Mouse (Mus musculus) lung, postnatal 0 days (tissue): Measurements from ENCODE around the gene Coq2. TPM values are rescaled to one million over a fixed set of nuclear protein-coding genes. Genes with fewer than 3 reads are reported as not detected.

Source experiments
- ATAC-seq: fragments of 200-750 bp; cut with Nextera tagmentation; 2 replicates; pipeline ENCODE4 v1.8.0; 2017; ENCODE audit warnings: moderate library complexity
- DNase-seq: peaks from one replicate; pipeline ENCODE4 v3.0.0-alpha.2; 2016; ENCODE audit warnings: low spot score
- H3K27ac ChIP-seq: fragments of 300-500 bp; sonication (generic); 2 replicates; pipeline ENCODE4 v1.5.1; 2014; ENCODE audit warnings: antibody characterized with exemption, mild to moderate bottlenecking, low read length, mixed read lengths
- H3K27me3 ChIP-seq: fragments of 300-500 bp; sonication (generic); replicated peaks from 2 replicates; pipeline ENCODE4 v1.6.1; 2014; ENCODE audit warnings: low read length, mixed read lengths; ENCODE audit not compliant: insufficient read depth
- H3K36me3 ChIP-seq: fragments of 300-500 bp; sonication (generic); 2 replicates; pipeline ENCODE4 v1.6.1; 2014; ENCODE audit warnings: low read length, mixed read lengths; ENCODE audit not compliant: insufficient read depth
- H3K4me1 ChIP-seq: fragments of 300-500 bp; sonication (generic); 2 replicates; pipeline ENCODE4 v1.6.1; 2014; ENCODE audit warnings: antibody characterized with exemption, low read depth, low read length, mixed read lengths; ENCODE audit not compliant: insufficient read depth
- H3K4me2 ChIP-seq: fragments of 300-500 bp; sonication (generic); replicated peaks from 2 replicates; pipeline ENCODE4 v1.6.1; 2014; ENCODE audit warnings: low read depth, mild to moderate bottlenecking, low read length, moderate library complexity, mixed read lengths
- H3K4me3 ChIP-seq: fragments of 300-500 bp; sonication (generic); 2 replicates; pipeline ENCODE4 v1.5.1; 2014; ENCODE audit warnings: low read depth, low read length
- H3K9ac ChIP-seq: fragments of 300-500 bp; sonication (generic); replicated peaks from 2 replicates; pipeline ENCODE4 v1.6.1; 2014; ENCODE audit warnings: low read depth, mild to moderate bottlenecking
- H3K9me3 ChIP-seq: fragments of 300-500 bp; sonication (generic); 2 replicates; pipeline ENCODE4 v1.6.1; 2016; ENCODE audit warnings: low read length, mixed read lengths
- CTCF ChIP-seq: IDR thresholded peaks from 2 replicates; pipeline ENCODE4 v1.5.1; 2016; ENCODE audit warnings: antibody characterized with exemption, mild to moderate bottlenecking
- EP300 ChIP-seq: IDR thresholded peaks from 2 replicates; pipeline ENCODE4 v1.6.1; 2016; ENCODE audit warnings: antibody characterized with exemption, mild to moderate bottlenecking, control low read depth
- WGBS: fragments of 180-500 bp; shearing (Covaris S2); extraction: QIAGEN DNeasy Blood & Tissue Kit; methylation state at CpG from one replicate; pipeline ENCODE4 v1.1.7; 2014; 5-methylcytosine and 5-hydroxymethylcytosine counted together
- polyA plus RNA-seq: library from polyadenylated mRNA; unstranded; fragments of >200 nt; fragmentation: Nextera tagmentation; extraction: Ambion mirVana; gene quantifications from 2 replicates; pipeline ENCODE4 v1.2.1, GENCODE M21; 2015

Coq2 gene
- polyA plus RNA-seq, 1 experiment from 2014 or later, result 34.3 TPM

GRCm38 (mm10) chr5:100666965-100667364 lies 8.0 kb downstream of the Coq2 start:
- H3K9ac ChIP-seq, result no peak overlapping the region
- no peaks in the 10 kb centered on the region for H3K4me1 ChIP-seq
- no peak for TF ChIP-seq EP300
- no peak for TF ChIP-seq CTCF
- DNase-seq, result no peak
- H3K4me3 ChIP-seq, result no peak overlapping the region
- ATAC-seq, result no peak
- no peak overlapping the region for H3K4me2 ChIP-seq
- H3K9me3 ChIP-seq, result no peaks in the 10 kb centered on the region
- H3K27ac ChIP-seq, result no peak overlapping the region
- H3K36me3 ChIP-seq, result 0 out of 2 replicates have a peak, but pooled peaks cover 3% of the 10 kb centered on the region
- WGBS, result 75% methylated on average over 1 of the region's 1 CpGs
- no peaks in the 10 kb centered on the region for H3K27me3 ChIP-seq

- no peak overlapping the region for H3K27ac ChIP-seq
- H3K4me1 ChIP-seq, result no peaks in the 10 kb centered on the region
- peaks cover 6% of the 10 kb centered on the region; the same call in 1 of the 2 replicates for H3K36me3 ChIP-seq
- 31% methylated on average over 5 of the region's 5 CpGs for WGBS
- no peaks in the 10 kb centered on the region for H3K9me3 ChIP-seq
- no peak overlapping the region for H3K4me3 ChIP-seq
- TF ChIP-seq EP300 (no peak), CTCF (peak; percentile 98)
- no peaks in the 10 kb centered on the region for H3K27me3 ChIP-seq
- DNase-seq (peak; percentile 84), ATAC-seq (peak; percentile 71)
- no peak overlapping the region for H3K4me2 ChIP-seq
- H3K9ac ChIP-seq, result no peak overlapping the region
Observed at GRCm38 (mm10) chr5:100663854-100664253, 11.1 kb downstream of the Coq2 start.

- Histone ChIP-seq H3K27ac (no peak overlapping the region), H3K9me3 (no peaks in the 10 kb centered on the region), H3K9ac (no peak overlapping the region), H3K4me2 (no peak overlapping the region), H3K36me3 (peaks cover 6% of the 10 kb centered on the region; the same call in 1 of the 2 replicates), H3K4me1 (no peaks in the 10 kb centered on the region), H3K27me3 (no peaks in the 10 kb centered on the region), H3K4me3 (no peak overlapping the region)
- peak; percentile 41 for DNase-seq
- TF ChIP-seq CTCF, result no peak
- TF ChIP-seq EP300, result no peak
- no peak for ATAC-seq
- 94% methylated on average over 6 of the region's 6 CpGs for WGBS
Observed at GRCm38 (mm10) chr5:100663011-100663410, 11.9 kb downstream of the Coq2 start.

GRCm38 (mm10) chr5:100658460-100658859 lies 16.5 kb downstream of the Coq2 start:
- no peaks in the 10 kb centered on the region for H3K27me3 ChIP-seq
- no peaks in the 10 kb centered on the region for H3K4me1 ChIP-seq
- no peak overlapping the region for H3K4me3 ChIP-seq
- 73% methylated on average over 6 of the region's 6 CpGs for WGBS
- peaks cover 15% of the 10 kb centered on the region; the same call in 1 of the 2 replicates for H3K36me3 ChIP-seq
- ATAC-seq (no peak), DNase-seq (no peak)
- H3K9ac ChIP-seq, result no peak overlapping the region
- H3K4me2 ChIP-seq, result no peak overlapping the region
- H3K9me3 ChIP-seq, result no peaks in the 10 kb centered on the region
- TF ChIP-seq CTCF (no peak), EP300 (no peak)
- no peak overlapping the region for H3K27ac ChIP-seq

- no peaks in the 10 kb centered on the region for H3K4me1 ChIP-seq
- H3K27ac ChIP-seq, result no peak overlapping the region
- peak; percentile 37 for DNase-seq
- H3K4me2 ChIP-seq, result no peak overlapping the region
- TF ChIP-seq EP300 (no peak), CTCF (no peak)
- peaks cover 14% of the 10 kb centered on the region; the same call in 1 of the 2 replicates for H3K36me3 ChIP-seq
- no peak for ATAC-seq
- WGBS, result 78% methylated on average over 6 of the region's 6 CpGs
- H3K9ac ChIP-seq, result no peak overlapping the region
- no peaks in the 10 kb centered on the region for H3K27me3 ChIP-seq
- no peaks in the 10 kb centered on the region for H3K9me3 ChIP-seq
- no peak overlapping the region for H3K4me3 ChIP-seq
Observed at GRCm38 (mm10) chr5:100656352-100656751, 18.6 kb downstream of the Coq2 start.

- ATAC-seq (peak; percentile 93), DNase-seq (peak; percentile 70)
- no peak overlapping the region for H3K9ac ChIP-seq
- H3K36me3 ChIP-seq, result peaks cover 12% of the 10 kb centered on the region; the same call in 1 of the 2 replicates
- no peaks in the 10 kb centered on the region for H3K27me3 ChIP-seq
- H3K4me2 ChIP-seq, result no peak overlapping the region
- no peak overlapping the region for H3K27ac ChIP-seq
- no peak overlapping the region for H3K4me3 ChIP-seq
- WGBS, result 64% methylated on average over 9 of the region's 9 CpGs
- TF ChIP-seq CTCF, result peak; percentile 15; the same call in 1 of the 2 replicates
- no peak for TF ChIP-seq EP300
- H3K4me1 ChIP-seq, result no peaks in the 10 kb centered on the region
- H3K9me3 ChIP-seq, result no peaks in the 10 kb centered on the region
Observed at GRCm38 (mm10) chr5:100652327-100652726, 22.6 kb downstream of the Coq2 start.

- H3K4me1 ChIP-seq, result no peaks in the 10 kb centered on the region
- ATAC-seq, result no peak
- 57% methylated on average over 10 of the region's 10 CpGs for WGBS
Observed at GRCm38 (mm10) chr5:100651486-100651885, 23.5 kb downstream of the Coq2 start.

More at GRCm38 (mm10) chr5:100651486-100651885, 23.5 kb downstream of the Coq2 start:
- TF ChIP-seq CTCF (no peak), EP300 (no peak)
- Histone ChIP-seq H3K27ac (no peak overlapping the region), H3K36me3 (0 out of 2 replicates have a peak, but pooled peaks cover 6% of the 10 kb centered on the region), H3K9me3 (no peaks in the 10 kb centered on the region), H3K4me3 (no peak overlapping the region), H3K9ac (no peak overlapping the region), H3K4me2 (no peak overlapping the region), H3K27me3 (no peaks in the 10 kb centered on the region)
- no peak for DNase-seq
